Mouse (Mus musculus) neural tube, embryonic 13.5 days (tissue): ENCODE measurements around the gene Fanca. TPM values are rescaled to one million over a fixed set of nuclear protein-coding genes. Genes with fewer than 3 reads are reported as not detected.
A peak's percentile ranks its signal among the peaks of the same experiment; 100 is the strongest.

Experiments used
- ATAC-seq: fragments of 200-750 bp; cut with Nextera tagmentation; 2 replicates; pipeline ENCODE4 v1.8.0; 2017; ENCODE audit warnings: low read depth, mild to moderate bottlenecking, moderate TSS enrichment, moderate library complexity
- H3K27ac ChIP-seq: fragments of 300-500 bp; sonication (generic); replicated peaks from 2 replicates; pipeline ENCODE4 v1.5.1; 2015; ENCODE audit warnings: moderate library complexity, mild to moderate bottlenecking, inconsistent platforms
- H3K27me3 ChIP-seq: fragments of 300-500 bp; sonication (generic); 2 replicates; pipeline ENCODE4 v1.6.1; 2015; ENCODE audit warnings: mild to moderate bottlenecking, inconsistent platforms
- H3K36me3 ChIP-seq: fragments of 300-500 bp; sonication (generic); 2 replicates; pipeline ENCODE4 v1.6.1; 2015; ENCODE audit warnings: mild to moderate bottlenecking, inconsistent platforms
- H3K4me1 ChIP-seq: fragments of 300-500 bp; sonication (generic); replicated peaks from 2 replicates; pipeline ENCODE4 v1.6.1; 2015; ENCODE audit warnings: inconsistent platforms
- H3K4me2 ChIP-seq: fragments of 300-500 bp; sonication (generic); 2 replicates; pipeline ENCODE4 v1.6.1; 2015; ENCODE audit warnings: inconsistent platforms, mild to moderate bottlenecking, moderate library complexity
- H3K4me3 ChIP-seq: fragments of 300-500 bp; sonication (generic); 2 replicates; pipeline ENCODE4 v1.5.1; 2015; ENCODE audit warnings: mild to moderate bottlenecking, inconsistent platforms
- H3K9ac ChIP-seq: fragments of 300-500 bp; sonication (generic); 2 replicates; pipeline ENCODE4 v1.6.1; 2015; ENCODE audit warnings: moderate library complexity, mild to moderate bottlenecking, inconsistent platforms
- H3K9me3 ChIP-seq: fragments of 300-500 bp; sonication (generic); 2 replicates; pipeline ENCODE4 v1.6.1; 2016; ENCODE audit warnings: inconsistent platforms
- WGBS: fragments of 180-500 bp; shearing (Covaris S2); methylation state at CpG from one replicate; pipeline ENCODE4 v1.1.7; 2015; 5-methylcytosine and 5-hydroxymethylcytosine counted together
- polyA plus RNA-seq: library from polyadenylated mRNA; unstranded; fragments of >200 nt; fragmentation: Nextera tagmentation; extraction: Ambion mirVana; gene quantifications from 2 replicates; pipeline ENCODE4 v1.2.1, GENCODE M21; 2015

Gene Fanca
- polyA plus RNA-seq, 1 experiment from 2014 or later = 9.3 TPM

DNA sequence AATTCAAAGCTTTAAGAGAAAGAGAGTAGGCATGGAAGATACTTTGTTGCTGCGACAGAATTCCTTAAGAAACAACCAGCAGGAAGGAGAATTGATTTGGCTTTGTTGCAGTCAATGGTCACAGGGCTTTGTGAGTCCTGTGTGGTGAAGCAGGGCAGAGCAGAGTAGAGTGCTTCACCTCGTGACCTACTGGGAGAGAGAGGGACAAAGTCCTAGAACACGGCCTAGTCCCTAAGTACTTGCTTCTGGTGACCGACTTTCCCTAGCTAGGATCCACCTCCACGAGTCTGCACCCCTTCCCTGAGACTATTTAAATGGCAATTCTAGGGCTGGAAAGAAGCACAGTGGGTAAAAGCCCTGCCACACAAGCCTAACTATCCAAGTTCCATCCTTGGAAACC, 11.6 kb upstream of the Fanca start:
- no peaks in the 10 kb centered on the region for H3K27me3 ChIP-seq
- no peaks in the 10 kb centered on the region for H3K9me3 ChIP-seq
- H3K27ac ChIP-seq = no peak overlapping the region
- ATAC-seq = no peak
- 73% methylated on average over 5 of the region's 5 CpGs for WGBS
- H3K4me1 ChIP-seq = peaks cover 29% of the 10 kb centered on the region
- no peak overlapping the region for H3K9ac ChIP-seq
- H3K36me3 ChIP-seq = no peaks in the 10 kb centered on the region
- no peak overlapping the region for H3K4me3 ChIP-seq
- H3K4me2 ChIP-seq = no peak overlapping the region

DNA sequence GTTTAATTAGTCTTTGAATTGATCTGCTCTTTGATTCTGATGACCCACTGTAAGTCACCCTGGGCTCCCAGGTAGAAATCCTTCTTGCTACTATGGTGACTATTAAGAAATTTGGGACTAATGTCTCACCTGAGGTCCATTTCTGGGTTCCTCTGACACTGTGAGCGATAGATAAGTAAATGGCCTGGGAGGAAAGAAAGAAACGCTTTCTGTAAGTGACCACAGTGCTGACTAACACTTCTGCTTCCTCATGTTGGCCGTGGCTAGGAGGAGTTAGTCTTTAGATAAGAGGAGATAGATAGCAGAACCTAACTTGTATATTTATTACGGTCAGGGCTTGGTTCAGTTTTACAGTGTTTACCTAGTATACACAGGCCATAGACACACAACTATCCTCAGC, 11.0 kb upstream of the Fanca start:
- H3K9ac ChIP-seq = no peak overlapping the region
- H3K27me3 ChIP-seq = no peaks in the 10 kb centered on the region
- H3K4me1 ChIP-seq = peaks cover 23% of the 10 kb centered on the region
- ATAC-seq = no peak
- H3K4me3 ChIP-seq = no peak overlapping the region
- WGBS = 87% methylated on average over 4 of the region's 4 CpGs
- H3K36me3 ChIP-seq = no peaks in the 10 kb centered on the region
- H3K9me3 ChIP-seq = no peaks in the 10 kb centered on the region
- H3K4me2 ChIP-seq = no peak overlapping the region
- no peak overlapping the region for H3K27ac ChIP-seq

DNA sequence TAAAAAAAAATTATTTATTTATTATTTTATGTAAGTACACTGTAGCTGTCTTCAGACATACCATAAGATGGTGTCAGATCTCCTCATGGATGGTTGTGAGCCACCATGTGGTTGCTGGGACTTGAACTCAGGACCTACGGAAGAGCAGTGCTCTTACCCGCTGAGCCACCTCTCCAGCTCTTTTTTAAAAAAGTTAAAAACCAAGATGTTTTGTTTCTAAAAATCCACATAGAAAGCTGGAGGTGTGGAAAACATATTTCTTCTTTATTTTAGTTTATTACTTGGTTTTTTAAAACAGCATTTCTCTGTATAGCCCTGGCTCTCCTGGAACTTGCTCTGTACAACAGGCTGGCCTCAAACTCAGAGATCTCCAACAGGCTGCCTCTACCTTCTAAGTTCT, 10.2 kb upstream of the Fanca start:
- Histone ChIP-seq H3K4me3 (no peak overlapping the region), H3K9me3 (no peaks in the 10 kb centered on the region), H3K4me2 (no peak overlapping the region), H3K36me3 (no peaks in the 10 kb centered on the region), H3K27ac (no peak overlapping the region), H3K27me3 (no peaks in the 10 kb centered on the region), H3K4me1 (peaks cover 15% of the 10 kb centered on the region), H3K9ac (no peak overlapping the region)
- no peak for ATAC-seq
- 97% methylated on average over 2 of the region's 2 CpGs for WGBS

DNA sequence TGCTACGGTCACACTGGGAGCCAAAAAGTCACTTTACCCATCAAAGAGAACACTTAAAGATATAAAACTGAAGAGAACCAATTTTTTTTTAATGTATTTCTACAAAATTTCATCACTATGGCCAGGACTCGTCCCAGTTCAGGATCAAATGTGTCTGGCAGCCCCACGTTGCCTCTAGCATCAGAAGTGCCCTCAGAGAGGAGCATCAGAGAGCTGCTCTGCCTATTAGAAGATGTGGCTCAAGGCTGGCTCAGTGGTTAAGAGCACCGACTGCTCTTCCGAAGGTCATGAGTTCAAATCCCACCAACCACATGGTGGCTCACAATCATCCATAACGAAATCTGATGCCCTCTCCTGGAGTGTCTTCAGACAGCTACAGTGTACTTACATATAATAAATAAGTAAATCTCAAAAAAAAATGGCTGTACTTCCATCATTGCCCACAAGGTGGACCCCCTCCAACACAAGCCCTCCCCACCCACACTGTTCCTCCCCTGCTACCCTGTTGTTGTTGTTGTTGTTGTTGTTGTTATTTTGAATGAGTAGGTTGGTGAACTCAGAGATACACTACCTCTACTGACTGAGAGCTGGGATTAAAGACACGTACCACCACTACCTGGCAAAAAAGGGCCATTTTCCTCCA, 1.3 kb upstream of the Fanca start:
- no peak overlapping the region for H3K9ac ChIP-seq
- H3K9me3 ChIP-seq = no peaks in the 10 kb centered on the region
- no peak overlapping the region for H3K27ac ChIP-seq
- H3K4me3 ChIP-seq = no peak overlapping the region
- no peaks in the 10 kb centered on the region for H3K36me3 ChIP-seq
- 40% methylated on average over 7 of the region's 7 CpGs for WGBS
- ATAC-seq = no peak
- H3K4me2 ChIP-seq = no peak overlapping the region
- H3K27me3 ChIP-seq = no peaks in the 10 kb centered on the region
- H3K4me1 ChIP-seq = peaks cover 13% of the 10 kb centered on the region

DNA sequence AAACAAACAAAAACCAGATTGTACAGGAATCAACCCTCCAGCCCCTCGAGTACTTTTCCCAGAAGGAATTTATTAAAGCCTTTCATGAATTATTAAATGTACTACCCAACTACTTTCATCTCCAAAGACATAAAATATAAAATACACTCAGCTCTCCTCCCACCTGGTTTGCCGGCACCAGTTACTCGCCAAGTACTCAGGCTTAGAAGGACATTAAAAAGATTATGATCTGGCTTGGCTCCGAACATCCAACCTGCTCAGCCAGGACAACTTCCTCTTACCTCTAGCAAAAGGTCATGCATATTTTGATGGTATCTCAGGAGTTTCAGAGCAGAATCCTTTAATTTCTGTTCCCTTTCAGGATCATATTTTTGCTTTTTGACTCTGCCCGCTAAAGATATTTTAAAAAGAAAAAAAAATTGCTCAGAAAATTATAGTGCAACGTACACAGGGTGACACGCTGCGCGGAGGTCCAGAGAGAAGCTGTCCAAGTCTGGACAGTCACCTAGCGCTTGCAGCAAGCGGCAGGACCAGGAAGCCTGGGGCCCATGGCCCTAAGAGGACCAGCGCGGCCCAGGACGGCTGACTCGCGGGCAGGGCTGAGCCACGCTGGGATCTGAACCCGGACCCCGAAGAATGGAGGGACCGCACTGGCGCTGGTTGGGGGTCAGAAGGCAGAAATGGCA, 452 bp downstream of the Fanca start:
- Histone ChIP-seq H3K4me3 (peak overlapping the region; percentile 49), H3K4me2 (peak overlapping the region; percentile 72), H3K36me3 (no peaks in the 10 kb centered on the region), H3K4me1 (peaks cover 13% of the 10 kb centered on the region), H3K27ac (no peak overlapping the region), H3K9ac (peak overlapping the region; percentile 65), H3K27me3 (no peaks in the 10 kb centered on the region), H3K9me3 (no peaks in the 10 kb centered on the region)
- 9% methylated on average over 21 of the region's 21 CpGs for WGBS
- peak; percentile 78 for ATAC-seq

DNA sequence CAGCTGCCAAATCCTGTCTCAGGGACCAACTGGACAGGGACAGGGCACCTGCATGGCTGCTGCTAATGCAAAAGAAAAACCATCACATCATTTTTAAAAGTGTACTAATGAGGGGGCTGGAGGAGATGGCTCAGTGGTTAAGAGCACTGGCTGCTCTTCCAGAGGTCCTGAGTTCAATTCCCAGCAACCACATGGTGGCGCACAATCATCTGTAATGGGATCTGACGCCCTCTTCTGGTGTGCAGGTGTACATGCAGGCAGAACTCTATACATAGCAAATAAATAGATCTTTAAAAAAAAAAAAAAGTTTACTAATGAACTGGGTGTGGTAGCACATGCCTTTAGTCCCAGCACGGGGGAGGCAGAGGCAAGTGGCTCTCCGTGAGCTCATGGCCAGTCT, 9.6 kb downstream of the Fanca start:
- Histone ChIP-seq H3K27ac (no peak overlapping the region), H3K4me2 (no peak overlapping the region), H3K27me3 (no peaks in the 10 kb centered on the region), H3K4me1 (no peaks in the 10 kb centered on the region), H3K4me3 (no peak overlapping the region), H3K9me3 (no peaks in the 10 kb centered on the region), H3K9ac (no peak overlapping the region), H3K36me3 (0 out of 2 replicates have a peak, but pooled peaks cover 13% of the 10 kb centered on the region)
- ATAC-seq = no peak
- 73% methylated on average over 4 of the region's 4 CpGs for WGBS

DNA sequence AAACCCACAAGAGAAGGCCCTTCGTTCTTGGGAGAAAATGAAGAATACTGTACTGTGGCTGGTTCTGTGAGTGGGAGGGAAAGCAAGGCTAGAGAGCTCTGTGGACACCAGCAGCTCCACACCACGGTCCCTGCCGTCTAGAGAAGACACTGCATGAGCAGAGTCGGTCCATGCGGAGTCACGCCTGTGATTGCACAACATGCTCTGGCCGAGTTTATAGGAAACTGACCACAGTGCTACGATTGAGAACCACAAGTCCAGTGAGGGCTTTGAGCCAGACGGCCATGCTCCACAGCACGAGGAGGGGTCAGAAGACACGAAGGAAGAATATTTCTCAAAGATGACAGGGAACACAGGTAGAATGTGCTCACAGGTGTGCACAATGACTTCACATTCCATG, 20.1 kb downstream of the Fanca start:
- H3K36me3 ChIP-seq = no peaks in the 10 kb centered on the region
- H3K27ac ChIP-seq = no peak overlapping the region
- H3K4me2 ChIP-seq = no peak overlapping the region
- H3K4me3 ChIP-seq = no peak overlapping the region
- 96% methylated on average over 11 of the region's 11 CpGs for WGBS
- H3K9ac ChIP-seq = no peak overlapping the region
- no peaks in the 10 kb centered on the region for H3K27me3 ChIP-seq
- no peaks in the 10 kb centered on the region for H3K9me3 ChIP-seq
- H3K4me1 ChIP-seq = no peaks in the 10 kb centered on the region
- ATAC-seq = no peak

DNA sequence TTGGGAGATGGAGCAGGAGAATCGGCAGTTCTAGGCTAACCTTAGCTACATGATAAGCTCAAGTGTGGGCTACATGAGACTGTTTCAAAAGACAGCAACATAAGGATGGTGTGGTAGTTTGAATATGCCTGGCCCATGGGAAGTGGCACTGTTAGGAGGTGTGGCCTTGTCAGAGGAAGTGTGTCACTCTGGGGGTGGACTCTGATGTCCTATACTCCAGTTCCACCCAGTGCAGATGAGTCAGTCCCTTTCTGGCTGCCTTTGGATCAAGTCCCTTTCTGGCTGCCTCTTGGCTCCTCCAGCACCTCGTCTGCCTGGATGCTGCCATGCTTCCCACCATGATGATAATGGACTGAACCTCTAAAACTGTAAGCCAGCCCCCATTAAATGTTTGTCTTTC, 25.6 kb downstream of the Fanca start:
- no peaks in the 10 kb centered on the region for H3K27me3 ChIP-seq
- no peak for ATAC-seq
- no peak overlapping the region for H3K4me2 ChIP-seq
- H3K9me3 ChIP-seq = no peaks in the 10 kb centered on the region
- no peak overlapping the region for H3K9ac ChIP-seq
- WGBS = 87% methylated on average over 2 of the region's 2 CpGs
- H3K36me3 ChIP-seq = no peaks in the 10 kb centered on the region
- H3K4me3 ChIP-seq = no peak overlapping the region
- H3K27ac ChIP-seq = no peak overlapping the region
- H3K4me1 ChIP-seq = no peaks in the 10 kb centered on the region

DNA sequence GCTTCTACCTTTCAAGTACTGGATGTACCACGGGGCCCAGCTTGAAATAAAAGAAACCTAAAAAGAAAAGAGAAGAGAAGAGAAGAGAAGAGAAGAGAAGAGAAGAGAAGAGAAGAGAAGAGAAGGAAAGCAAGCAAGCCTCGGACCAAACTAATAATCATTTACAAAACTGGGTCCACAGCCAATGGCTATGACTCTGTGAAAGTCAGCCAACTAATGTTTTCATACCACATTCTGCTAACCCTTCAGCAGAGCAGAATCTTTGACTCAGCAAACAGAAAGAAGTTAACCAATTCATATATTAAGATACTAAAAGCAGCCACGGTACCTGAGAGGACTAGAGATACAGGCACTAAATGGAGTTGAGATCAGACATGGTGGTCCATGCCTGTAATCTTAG, 26.1 kb downstream of the Fanca start:
- no peaks in the 10 kb centered on the region for H3K4me1 ChIP-seq
- H3K27ac ChIP-seq = no peak overlapping the region
- H3K36me3 ChIP-seq = no peaks in the 10 kb centered on the region
- H3K4me3 ChIP-seq = no peak overlapping the region
- no peaks in the 10 kb centered on the region for H3K9me3 ChIP-seq
- ATAC-seq = no peak
- H3K27me3 ChIP-seq = no peaks in the 10 kb centered on the region
- no peak overlapping the region for H3K4me2 ChIP-seq
- H3K9ac ChIP-seq = no peak overlapping the region
- 95% methylated on average over 3 of the region's 3 CpGs for WGBS

DNA sequence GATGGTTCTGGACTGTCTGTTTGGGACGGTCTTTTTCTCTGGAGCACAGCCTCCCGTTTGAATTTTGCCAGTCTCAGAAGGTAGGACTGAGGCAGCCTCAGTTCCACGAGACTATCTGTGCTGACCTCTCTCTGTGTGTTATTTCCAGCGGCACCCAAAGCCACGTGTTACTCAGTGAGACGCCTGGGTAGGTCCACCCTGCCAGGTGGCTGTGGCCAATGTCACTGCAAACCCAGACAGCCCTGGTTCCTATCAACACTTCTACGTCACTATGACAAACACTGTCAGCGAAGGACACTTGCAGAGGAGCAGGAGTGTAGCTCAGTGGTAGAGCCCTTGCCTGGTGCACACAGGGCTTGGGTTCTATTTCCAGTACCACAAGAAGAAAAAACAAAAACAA, 26.7 kb downstream of the Fanca start:
- ATAC-seq = no peak
- Histone ChIP-seq H3K9me3 (no peaks in the 10 kb centered on the region), H3K9ac (no peak overlapping the region), H3K4me3 (no peak overlapping the region), H3K4me2 (no peak overlapping the region), H3K36me3 (no peaks in the 10 kb centered on the region), H3K27ac (no peak overlapping the region), H3K4me1 (no peaks in the 10 kb centered on the region), H3K27me3 (no peaks in the 10 kb centered on the region)
- 95% methylated on average over 8 of the region's 8 CpGs for WGBS

DNA sequence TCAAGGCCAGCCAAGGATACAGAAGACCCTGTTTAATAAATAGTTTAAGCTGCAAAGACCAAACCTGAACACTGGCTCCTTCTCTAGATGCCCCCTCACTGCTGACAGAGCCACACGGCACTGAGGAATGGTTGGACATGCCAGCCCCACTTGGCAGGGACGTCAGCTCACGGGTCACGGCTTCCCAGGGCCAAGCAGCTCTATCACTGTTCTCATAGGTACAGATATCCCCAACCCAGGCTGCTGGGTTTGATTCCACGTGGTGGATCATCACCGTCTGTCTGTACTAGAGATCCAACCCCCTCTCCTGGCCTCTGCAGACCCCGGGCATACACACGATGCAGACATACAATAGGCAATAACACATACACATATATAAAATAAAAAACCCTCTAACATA, 27.7 kb downstream of the Fanca start:
- H3K36me3 ChIP-seq = no peaks in the 10 kb centered on the region

DNA sequence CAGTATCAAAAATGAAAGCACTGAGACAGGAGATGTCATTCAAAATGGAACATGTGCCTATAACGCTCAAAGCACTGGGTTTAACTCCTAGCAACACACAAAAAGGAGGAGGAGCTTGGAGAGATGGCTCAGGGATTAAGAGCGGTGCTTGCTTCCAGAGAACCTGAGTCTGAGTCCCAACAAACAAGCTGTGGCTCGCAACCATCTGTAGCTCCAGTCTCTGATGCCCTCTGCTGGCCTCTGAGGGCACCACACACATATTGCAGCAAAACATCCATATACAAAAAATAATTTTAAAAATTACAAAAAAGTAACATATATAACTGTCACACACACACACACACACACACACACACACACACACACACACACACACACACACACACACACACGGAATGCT, 28.2 kb downstream of the Fanca start:
- Histone ChIP-seq H3K27me3 (no peaks in the 10 kb centered on the region), H3K27ac (no peak overlapping the region), H3K36me3 (no peaks in the 10 kb centered on the region), H3K4me2 (no peak overlapping the region), H3K9ac (no peak overlapping the region), H3K4me1 (no peaks in the 10 kb centered on the region), H3K4me3 (no peak overlapping the region), H3K9me3 (no peaks in the 10 kb centered on the region)
- 84% methylated on average over 4 of the region's 4 CpGs for WGBS
- no peak for ATAC-seq

More for the DNA sequence above, 27.7 kb downstream of the Fanca start:
- no peak for ATAC-seq
- no peak overlapping the region for H3K27ac ChIP-seq
- no peak overlapping the region for H3K4me2 ChIP-seq
- H3K4me1 ChIP-seq = no peaks in the 10 kb centered on the region
- H3K27me3 ChIP-seq = no peaks in the 10 kb centered on the region
- H3K4me3 ChIP-seq = no peak overlapping the region
- 94% methylated on average over 8 of the region's 8 CpGs for WGBS
- H3K9ac ChIP-seq = no peak overlapping the region
- H3K9me3 ChIP-seq = no peaks in the 10 kb centered on the region

DNA sequence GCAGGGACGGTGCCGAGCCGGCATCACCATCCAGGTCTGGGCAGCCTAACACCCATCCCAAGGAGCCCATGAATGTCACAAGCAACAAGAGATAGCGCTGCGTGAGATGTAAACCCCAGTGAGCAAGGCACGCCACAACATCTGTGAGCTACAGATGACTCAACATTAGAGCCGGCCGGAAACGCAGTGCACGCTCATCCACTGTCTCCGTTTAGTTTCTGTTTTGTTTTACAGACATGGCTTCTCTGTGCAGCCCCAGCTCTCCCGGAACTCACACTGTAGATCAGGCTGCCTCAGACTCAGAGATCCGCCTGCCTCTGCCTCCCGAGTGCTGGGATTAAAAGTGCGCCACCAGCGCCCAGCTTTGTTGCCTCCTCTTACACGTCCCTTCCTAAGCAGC, 31.0 kb downstream of the Fanca start:
- H3K36me3 ChIP-seq = no peaks in the 10 kb centered on the region
- no peak overlapping the region for H3K9ac ChIP-seq
- no peaks in the 10 kb centered on the region for H3K9me3 ChIP-seq
- ATAC-seq = no peak
- H3K27me3 ChIP-seq = no peaks in the 10 kb centered on the region
- WGBS = 94% methylated on average over 17 of the region's 17 CpGs
- no peak overlapping the region for H3K4me3 ChIP-seq
- no peaks in the 10 kb centered on the region for H3K4me1 ChIP-seq
- no peak overlapping the region for H3K27ac ChIP-seq
- H3K4me2 ChIP-seq = no peak overlapping the region
